Mouse (Mus musculus): ENCODE data around the gene Rps4x.

Rps4x gene

DNA sequence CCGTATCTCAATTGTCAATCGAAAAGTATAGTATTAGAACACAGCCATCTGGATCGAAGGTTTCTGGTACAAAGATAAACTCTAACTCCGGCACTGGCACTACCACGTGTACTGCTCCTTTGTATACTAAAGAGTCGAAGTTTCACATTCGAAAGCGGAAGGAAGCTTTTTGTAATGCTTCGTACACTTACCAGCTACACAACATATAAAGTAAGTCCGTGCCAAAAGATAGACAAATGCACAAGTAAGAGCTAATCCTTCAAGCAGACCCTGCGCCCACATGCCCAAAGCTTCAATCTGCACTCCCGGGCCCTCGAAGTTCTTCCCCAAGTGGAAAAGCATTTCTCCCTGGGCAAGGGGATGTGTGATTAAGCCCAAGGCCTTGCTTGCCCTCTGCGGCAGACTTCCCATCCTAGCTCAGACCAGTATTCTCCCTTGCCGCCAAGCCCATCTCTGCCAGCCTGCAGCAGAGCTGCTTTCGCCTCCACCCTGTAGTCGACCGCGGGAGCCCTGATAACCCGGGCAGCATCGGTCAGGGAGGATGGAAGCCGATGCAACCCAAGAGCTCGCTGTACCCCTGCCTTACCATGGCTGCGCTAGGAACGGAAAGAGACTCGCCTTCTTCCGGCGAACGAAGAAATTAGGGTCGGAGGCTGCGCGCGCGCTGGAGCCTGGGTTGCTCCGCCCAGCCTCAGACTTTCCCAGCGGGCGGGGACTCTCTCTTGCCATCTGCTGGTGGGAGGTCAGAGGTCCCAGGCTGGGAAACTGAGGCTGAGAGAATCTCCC lies at the start of gene Rps4x:
Gene Rps4x, minus strand, starts transcription at position 683 of the 786 bp plus-strand sequence.
- DNase-seq (ENCODE audit: low spot score in 2 of 2), result peak; percentile 76 to 78

DNA sequence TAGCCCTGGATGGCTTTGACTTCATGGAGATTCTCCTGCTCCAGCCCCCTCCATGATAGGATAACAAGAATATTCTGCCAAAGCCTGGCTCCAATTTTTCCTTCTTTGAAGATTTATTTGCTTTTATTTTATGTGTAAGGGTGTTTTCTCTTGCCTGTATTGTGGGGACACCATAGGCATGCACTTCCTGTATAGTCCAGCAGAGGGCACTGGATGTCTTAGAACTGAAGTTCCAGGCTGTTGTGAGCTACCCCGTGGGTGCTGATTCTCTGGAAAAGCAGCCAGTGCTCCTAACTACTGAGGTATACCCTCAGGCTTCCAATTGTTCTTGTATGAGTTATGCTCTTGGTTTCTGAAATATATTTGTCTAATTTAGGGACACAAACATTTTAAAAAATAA lies 29.9 kb upstream of the Rps4x start:
- DNase-seq (ENCODE audit: low spot score in 2 of 2), result peak; percentile 11 to 14

DNA sequence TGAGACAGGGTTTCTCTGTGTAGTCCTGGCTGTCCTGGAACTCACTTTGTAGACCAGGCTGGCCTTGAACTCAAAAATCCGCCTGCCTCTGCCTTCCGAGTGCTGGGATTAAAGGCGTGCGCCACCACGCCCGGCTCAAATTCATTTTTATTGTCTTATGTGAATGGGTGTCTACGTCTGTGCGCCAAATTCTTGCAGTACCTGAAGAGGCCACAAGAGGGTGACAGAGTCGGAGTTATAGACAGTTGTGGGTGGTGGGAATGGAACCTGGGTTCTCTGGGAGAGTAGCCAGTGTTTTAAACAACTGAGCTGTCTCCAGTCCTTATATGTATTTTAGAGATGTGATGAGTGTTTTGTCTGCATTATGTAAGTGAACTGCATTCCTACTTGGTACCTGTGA lies 26.2 kb upstream of the Rps4x start:
- peak in 1 of 2 experiments; percentile 15 for DNase-seq (ENCODE audit: low spot score in 2 of 2)

DNA sequence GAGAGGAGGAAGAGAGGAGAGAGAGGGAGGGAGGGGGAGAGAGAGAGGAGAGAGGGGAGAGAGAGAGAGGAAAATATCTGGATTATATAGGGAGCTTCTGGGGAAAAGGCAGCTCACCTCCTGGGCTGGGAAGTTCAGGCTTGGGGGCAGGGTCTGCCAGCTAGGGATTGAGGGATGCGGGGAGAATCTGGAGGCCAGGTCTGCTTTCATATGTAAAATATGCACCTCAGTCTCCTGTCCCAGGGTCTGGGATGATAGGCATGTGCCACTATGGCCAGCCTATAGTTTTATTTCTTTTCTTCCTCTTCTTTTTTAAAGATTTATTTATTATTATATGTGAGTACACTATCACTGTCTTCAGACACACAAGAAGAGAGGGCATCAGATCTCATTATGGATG lies 1.6 kb upstream of the Rps4x start:
- DNase-seq (ENCODE audit: low spot score in 2 of 2), result no peak

DNA sequence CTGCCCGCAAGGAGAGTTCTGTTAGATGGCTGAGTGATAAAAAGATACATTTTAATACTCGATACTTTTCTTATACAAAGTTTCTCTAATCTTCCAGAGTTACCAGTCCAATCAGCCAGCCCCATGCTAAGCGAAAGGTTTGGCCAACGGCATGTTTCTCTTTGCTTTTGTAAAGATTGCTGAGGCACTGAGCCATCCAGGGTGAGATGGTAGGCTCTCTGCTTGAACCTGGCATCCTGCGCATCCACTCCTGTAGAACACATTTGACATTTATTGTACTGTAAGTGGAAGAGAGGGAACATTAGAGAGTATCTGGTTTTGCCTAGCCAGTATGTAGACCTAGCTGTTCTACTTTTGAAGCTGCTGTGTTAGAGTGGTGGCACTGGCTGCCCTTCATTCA lies 387 bp upstream of the Rps4x start:
- DNase-seq (ENCODE audit: low spot score in 2 of 2), result no peak

DNA sequence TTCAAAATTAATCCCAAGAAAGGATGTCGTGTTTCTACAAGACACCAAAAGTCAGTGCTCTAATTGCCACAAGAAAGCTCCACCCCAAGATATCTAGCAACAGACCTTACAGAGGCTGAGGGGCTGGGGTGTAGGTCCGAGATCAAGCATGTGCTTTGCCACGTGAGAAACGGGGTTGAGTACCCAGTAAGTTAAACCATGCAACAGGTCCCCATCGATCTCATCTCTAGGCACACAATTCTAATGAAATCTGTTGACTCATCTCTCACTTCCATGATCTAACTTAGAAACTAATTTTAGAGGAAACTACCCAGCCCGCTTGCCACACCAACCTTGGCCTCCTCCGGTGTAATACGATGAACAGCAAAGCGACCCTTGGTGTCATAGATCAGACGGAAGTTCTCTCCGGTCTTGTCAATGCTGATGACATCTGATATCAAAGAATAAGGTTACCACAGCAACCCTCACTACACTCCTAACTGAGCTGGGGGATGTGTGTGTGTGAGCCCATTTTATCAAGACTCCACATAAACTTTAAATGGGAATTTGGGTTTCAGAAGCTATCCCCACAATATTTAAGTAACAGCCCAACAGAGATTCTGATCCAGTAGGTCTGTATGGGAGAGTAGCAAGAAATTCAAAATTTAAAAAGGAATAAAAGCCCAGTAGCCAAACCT lies 2.0 kb downstream of the Rps4x start:
- no peak for DNase-seq (ENCODE audit: low spot score in 2 of 2)

DNA sequence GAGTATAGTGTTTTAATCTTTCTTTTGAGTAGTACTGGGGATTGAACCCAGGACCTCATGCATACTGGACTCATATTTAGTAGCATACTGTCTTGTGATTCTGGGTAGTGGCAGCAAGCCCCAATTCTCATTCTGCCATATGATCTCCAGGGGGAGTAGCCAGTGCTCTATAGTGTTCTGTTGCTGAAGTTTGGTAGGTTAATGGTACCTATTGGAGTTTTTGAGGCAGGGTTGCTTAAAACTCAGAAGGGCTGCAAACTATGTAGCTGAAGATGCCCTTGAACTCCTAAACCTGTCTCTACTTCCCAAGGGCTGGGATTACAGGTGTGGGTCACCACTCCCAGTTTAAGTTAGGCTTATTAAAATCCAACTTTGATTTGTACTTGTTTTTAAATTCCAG lies 6.6 kb downstream of the Rps4x start:
- no peak for DNase-seq (ENCODE audit: low spot score in 2 of 2)

DNA sequence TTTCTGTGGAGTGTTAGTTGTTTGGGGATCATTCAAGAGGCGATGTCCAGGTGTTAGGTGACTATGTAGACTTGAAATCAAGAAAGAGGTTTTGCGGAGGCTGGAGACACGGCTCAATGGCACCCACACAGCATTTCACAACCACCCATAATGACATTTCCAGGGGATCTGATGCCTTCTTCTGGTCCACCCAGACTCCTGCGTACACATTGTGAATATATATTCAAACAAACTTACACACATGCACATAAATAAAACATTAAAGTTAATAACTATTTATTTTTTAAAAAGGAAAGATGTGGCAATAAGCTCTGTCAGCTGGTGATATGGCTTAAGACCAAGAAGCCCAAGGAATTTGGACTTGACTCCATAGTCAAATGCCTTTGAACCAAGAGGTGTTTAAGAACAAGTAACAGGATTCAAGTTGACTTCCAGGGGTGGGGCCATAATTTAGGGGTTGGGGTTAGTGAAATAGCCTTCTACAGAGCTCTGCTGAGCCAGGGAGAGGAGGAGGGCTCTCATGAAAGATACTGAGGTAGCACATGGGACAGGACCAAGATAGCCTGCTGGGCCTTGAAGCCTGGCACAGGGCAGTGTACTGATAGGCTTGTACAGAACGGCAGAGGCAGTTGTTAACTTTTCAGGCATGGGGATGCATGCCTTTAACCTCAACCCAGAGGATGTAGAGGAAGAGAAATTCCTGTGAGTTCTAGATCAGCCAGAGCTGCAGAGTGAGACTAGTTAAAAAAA lies 13.5 kb downstream of the Rps4x start:
- DNase-seq (ENCODE audit: low spot score in 2 of 2), result no peak

DNA sequence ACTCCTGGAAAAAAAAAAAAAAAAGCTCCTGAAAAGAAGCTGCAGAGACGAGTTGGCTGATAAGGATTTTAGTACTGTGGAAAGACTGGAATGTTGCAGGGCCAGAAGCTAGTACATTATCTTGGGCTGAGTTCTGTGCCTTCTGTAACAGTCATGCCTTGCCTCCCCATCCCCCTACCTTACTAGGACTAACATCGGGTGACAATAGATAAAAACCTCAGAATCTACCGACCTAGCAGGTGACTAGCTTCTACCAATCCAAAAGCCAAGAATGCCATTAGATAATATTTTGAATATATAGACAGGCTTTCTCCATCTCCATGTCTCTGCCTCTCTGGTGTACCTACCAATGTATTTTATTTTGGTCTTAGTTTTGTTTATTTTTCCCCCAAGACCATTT lies 18.3 kb downstream of the Rps4x start:
- no peak for DNase-seq (ENCODE audit: low spot score in 2 of 2)

DNA sequence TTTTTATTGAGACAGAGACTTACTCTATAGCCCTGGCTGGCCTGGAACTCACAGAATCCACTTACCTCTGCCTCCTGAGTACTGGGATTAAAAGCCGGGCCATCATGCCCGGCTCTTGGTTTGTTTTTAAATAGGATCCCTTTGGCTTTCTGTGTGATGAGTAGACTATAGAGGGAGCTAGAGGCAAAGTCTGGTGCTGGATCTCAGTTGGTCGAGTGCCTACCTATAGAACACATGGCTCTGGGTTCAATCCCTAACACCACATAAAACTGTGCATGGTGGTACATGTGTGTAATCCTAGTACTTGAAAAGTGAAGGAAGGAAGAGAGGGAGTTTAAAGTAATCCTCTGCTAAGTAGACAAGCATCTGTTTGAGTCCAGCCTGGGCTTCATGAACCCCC lies 19.1 kb downstream of the Rps4x start:
- no peak for DNase-seq (ENCODE audit: low spot score in 2 of 2)

DNA sequence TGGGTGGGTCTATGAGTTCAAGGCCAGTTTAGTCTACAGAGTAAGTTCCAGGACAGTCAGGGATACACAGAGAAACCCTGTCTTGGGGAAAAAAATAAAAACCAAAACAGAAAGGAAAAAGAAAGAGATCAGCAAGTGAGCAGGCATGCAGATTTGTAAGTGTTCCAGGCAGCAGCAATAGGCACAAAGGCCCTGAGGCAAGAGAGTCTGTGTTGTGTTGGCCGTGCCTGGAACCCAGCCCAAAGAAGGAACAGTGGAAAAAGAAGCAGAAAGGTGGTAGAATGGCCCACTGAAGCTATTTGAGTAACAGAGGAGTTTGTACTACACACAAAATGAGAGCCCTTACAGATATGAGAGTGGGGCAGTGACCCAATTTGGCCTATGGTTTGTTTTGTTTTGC lies 19.5 kb downstream of the Rps4x start:
- DNase-seq (ENCODE audit: low spot score in 2 of 2), result no peak

DNA sequence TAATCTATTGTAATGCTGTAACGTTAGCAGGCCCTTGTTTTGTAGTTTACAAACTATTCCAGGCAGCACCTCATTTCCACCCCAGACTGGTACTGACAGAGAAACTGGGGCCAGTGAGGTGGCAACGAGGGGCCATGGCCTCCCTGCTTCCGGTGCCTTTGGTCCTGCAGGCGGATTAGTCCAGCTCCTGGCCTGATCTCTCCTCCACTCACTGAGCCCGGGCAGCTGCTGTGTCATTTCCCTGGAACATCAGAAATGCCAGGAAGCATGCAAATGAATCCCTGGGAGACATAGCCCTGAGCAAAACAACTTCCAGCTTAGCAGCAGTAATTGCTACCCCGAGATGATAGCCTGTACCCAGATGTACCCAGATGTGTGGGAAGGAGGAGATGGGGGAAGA lies 22.2 kb downstream of the Rps4x start:
- DNase-seq (ENCODE audit: low spot score in 2 of 2), result no peak

DNA sequence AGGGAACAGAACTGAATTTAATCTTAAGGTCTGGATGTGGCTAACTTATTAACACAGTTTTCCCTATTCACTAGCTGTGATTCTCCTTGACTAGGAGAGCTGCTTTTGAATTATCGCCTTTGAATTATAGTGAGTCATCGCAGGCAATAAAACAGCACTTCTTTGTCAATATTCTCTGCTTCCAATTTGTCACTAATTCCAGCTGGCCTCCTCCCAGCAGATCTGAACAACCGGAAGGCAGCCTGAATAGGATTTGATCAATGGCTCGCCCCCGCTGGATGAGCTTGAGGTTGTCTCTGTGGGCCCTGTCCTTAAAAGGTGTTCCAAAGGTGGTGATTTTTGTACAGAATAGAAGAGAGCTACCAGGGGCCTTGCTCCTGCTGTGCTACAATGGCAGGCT lies 22.7 kb downstream of the Rps4x start:
- DNase-seq (ENCODE audit: low spot score in 2 of 2), result no peak

DNA sequence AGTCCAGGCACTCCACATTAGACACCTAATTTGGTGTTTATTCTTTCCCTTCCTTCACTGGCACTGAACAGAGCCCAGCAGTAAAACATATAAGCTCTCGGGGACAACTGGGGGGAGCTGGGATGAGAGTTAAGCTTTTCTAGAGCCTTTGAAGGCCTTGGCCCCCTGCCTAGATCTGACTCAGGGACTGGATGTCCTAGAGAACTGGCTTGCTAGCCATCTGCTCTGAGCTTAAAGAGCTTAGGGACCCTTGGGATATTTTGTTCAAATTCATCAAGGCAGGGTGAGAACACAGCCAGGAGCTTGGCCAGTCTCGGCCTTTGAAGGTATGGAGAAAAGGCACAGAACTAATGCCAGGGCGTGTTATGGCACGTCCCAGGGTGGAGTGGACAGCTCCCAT lies 25.7 kb downstream of the Rps4x start:
- DNase-seq (ENCODE audit: low spot score in 2 of 2), result no peak

DNA sequence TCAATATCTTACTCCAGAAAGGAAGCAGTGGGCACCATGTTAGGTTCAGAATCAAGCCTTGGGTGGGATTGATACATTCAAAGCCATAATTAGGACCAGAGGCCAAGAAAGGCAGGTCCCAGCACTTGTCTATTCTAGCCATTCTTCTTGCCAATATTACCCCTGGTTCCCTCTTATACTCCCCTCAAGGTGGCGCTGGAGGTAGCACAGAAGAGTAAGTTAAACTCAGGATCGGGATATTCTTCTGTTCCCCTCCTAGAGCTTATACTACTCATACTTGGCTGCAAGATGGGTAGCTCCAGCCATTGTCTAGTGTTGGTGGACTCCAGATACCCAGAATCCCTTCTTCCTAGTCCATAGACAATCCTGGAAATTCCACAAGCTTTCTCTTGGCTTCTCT lies 26.1 kb downstream of the Rps4x start:
- no peak for DNase-seq (ENCODE audit: low spot score in 2 of 2)

DNA sequence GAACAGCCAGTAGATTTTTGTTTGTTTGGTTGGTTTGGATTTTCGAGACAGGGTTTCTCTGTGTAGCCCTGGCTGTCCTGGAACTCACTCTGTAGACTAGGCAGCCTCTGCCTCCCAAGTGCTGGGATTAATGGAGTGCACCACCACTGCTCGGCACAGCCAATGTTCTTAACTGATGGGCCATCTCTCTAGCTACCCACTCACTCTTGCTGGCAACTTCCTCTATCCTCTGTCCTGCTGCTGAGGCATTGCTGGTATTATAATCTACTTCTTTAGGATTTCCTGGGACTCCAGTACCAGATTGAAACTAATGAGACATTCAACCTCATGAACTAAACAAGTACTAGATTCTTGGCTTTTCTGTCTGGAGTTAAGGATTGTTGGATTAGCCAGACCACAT lies 28.7 kb downstream of the Rps4x start:
- no peak for DNase-seq (ENCODE audit: low spot score in 2 of 2)

DNA sequence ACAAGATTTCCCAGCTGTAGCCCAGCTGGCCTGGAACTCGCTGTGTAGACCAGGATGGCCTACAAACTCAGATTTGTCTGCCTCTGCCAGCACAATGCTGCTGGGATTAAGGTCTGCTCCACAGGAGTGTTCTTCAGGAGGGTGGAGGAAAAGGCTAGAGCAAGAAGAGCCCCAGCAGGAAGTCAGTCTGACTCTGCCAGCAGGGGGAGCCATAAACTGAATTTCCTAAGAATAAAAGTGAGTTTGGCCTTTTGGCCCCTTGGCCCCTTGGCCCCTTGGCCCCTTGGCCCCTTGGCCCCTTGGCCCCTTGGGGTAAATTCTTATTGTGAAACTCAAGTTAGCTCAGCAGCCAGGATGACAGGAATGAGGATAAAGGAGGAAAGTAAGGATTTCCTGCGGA lies 29.4 kb downstream of the Rps4x start:
- peak; percentile 13 to 15 for DNase-seq (ENCODE audit: low spot score in 2 of 2)

DNA sequence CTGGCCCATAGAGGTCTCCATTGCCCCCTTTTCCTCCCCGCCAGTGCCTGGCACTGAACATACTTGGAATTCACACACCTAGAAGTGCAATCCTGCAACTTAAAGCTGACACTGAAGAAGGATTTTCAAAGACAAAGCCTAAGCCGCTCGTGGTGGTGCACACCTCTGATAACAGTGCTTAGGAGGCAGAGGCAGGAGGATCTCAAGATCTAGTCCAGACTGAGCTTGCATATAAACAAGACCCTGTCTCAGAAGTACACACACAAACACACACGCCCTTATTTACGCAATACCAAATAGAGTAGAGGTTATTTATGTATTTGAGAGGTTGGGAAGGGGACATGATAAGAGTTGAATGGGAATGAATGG lies 31.8 kb downstream of the Rps4x start:
- no peak for DNase-seq (ENCODE audit: low spot score in 2 of 2)

DNA sequence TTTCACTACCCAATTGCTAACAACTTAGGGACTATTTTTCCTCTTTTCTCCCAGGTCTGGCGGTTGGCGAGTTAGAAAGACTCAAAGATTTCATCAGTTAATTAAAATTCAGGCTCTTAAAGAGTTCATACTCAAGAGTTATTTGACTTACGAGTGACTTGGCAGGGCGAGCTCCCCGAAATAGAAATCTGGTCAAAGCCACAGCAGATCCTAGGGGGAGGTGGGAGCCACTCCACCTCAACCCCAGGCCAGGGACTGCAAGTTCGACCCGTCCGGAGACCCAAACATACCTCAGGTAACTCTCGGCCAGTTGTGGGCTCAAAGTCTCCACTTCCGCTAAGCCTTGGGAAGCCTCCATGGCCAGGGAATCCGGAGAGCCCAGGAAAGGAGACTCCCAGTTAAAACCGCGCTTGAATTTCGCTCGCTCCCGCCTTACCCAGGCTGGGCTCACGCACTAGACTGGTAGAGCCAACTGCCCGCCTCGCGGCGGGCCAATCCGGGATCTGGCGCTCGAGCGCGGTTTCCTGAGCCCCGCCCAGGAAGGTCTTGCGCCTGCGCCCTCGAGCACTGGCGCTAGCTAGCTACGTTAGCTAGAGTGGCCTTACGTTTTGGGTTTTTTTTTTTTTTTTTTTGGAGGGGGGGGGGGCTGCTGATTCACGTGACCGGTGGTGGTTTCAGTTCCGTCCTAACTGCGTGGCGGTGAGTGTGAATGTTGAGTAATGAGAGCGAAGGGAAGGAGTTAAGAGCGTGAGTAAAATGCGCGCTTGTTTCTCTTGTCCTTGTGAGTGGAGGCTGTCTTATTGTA lies 32.4 kb downstream of the Rps4x start, which contains the start of gene Ercc6l:
Gene Ercc6l, minus strand, starts transcription at position 474 of the 805 bp plus-strand sequence.
- peak; percentile 91 for DNase-seq (ENCODE audit: low spot score in 2 of 2)

DNA sequence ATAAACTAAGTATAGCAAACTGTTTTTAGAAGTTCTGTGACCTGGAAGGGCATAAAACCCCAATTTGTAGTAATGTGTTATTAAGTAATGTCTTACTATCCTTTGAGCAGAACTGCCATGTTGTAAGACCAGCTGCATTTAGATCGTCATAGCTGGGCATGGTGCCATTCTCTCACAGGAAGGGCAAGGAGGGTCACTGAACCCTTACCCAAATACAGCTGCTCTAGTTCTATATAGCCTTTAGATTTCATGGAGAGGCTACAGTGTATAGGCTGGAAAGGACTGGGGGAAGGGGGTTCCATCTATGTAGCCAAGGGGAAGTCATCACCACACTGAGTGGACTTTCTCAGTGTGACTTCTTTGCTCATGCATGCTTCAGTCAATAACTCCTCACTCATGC lies 48.0 kb downstream of the Rps4x start:
- DNase-seq (ENCODE audit: low spot score in 2 of 2), result no peak
